Mouse (Mus musculus) lung, adult 2 months (tissue): ENCODE data around the gene Dpep1.

ENCODE experiments used
- CTCF ChIP-seq: fragments of 200-500 bp; IDR thresholded peaks from 2 replicates; pipeline ENCODE4 v1.5.1; 2011; ENCODE audit warnings: mild to moderate bottlenecking, low read length, control low read depth; ENCODE audit not compliant: insufficient read depth
- POLR2A ChIP-seq: fragments of 200-500 bp; IDR thresholded peaks from 2 replicates; pipeline ENCODE4 v1.6.1; 2011; ENCODE audit warnings: low read depth, mild to moderate bottlenecking, control low read depth, low read length, borderline replicate concordance; ENCODE audit errors: extremely low read depth

GRCm38 (mm10) chr8:123228416-123228815 lies 42.4 kb downstream of the Dpep1 start:
- TF ChIP-seq CTCF (no peak), POLR2A (no peak)
